Mouse (Mus musculus) naive thymus-derived CD4-positive, alpha-beta T cell, adult 2 months (primary cell): ENCODE measurements around the gene Tpt1.
"Not testable (repeated sequence)": the region's sequence is repeated elsewhere in the genome, so short reads cannot be mapped to it uniquely, and the experiment has no call there.

Experiments used
- DNase-seq: peaks from one replicate; pipeline ENCODE4 v3.0.0-alpha.2; 2011; ENCODE audit warnings: low read depth

The Tpt1 gene

GRCm38 (mm10) chr14:75844111-75844695 lies 690 bp upstream of the Tpt1 start:
- no peak for DNase-seq

- DNase-seq: peak; percentile 96
These were observed 814 bp downstream of the Tpt1 start for GRCm38 (mm10) chr14:75845698-75846115.

DNA sequence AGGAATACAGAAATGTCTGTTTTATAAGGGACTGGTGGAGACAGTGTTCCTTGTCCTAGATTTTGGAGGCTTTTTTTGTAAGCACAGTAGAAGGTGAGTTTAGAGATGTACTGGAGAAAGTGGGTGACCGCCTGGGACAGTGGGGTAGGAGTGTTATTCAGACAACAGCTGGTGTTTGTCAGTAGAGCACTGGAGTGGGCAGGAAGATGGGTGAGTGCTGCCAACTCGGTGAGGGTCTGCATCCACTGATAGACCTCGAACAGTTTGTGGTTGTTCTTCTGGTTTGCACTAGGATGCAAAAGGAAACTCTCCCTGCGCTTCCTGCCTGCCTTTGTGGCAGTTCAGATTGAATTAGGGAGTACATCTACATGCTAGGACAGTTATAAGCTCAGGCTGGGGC lies 2.8 kb downstream of the Tpt1 start:
- peak; percentile 31 for DNase-seq

DNA sequence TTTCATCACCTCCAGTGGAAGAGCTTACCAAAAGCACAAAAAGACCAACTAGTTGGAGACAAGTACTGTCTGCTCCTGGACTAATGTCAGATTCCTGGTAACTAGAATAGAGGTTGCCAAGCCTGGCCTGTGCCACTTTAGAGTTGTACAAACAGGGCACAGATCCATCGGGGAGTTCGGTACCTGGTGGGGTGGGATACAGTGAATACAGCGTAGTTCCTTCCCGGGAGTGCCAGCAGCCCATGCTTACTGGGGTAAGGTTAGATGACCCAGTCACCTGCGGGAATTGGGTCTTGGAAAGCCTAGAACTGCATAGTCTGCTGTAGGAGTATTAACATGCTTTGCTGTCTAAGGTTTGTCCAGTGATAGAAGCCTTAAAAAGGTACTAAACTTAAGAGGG lies 3.6 kb downstream of the Tpt1 start:
- DNase-seq: peak; percentile 26

DNA sequence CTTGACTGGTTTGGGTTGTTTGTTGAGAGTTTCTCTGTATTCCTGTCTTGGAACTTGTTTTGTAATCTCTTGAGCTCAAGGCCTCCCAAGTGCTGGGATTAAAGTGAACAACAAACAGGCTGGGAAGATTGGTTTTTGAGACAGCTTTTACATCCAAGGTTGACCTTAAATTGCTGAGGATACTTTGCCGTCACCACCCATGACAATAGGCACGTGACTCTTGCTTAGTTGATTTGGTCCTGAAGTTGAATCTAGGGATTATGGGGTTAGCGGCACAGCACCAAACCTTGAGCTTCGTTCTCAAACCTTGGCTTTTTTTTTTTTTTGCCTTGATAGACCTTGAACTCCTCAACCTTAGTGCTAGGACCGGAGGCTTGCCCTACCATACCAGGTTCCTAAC lies 4.3 kb downstream of the Tpt1 start:
- DNase-seq: peak; percentile 29

DNA sequence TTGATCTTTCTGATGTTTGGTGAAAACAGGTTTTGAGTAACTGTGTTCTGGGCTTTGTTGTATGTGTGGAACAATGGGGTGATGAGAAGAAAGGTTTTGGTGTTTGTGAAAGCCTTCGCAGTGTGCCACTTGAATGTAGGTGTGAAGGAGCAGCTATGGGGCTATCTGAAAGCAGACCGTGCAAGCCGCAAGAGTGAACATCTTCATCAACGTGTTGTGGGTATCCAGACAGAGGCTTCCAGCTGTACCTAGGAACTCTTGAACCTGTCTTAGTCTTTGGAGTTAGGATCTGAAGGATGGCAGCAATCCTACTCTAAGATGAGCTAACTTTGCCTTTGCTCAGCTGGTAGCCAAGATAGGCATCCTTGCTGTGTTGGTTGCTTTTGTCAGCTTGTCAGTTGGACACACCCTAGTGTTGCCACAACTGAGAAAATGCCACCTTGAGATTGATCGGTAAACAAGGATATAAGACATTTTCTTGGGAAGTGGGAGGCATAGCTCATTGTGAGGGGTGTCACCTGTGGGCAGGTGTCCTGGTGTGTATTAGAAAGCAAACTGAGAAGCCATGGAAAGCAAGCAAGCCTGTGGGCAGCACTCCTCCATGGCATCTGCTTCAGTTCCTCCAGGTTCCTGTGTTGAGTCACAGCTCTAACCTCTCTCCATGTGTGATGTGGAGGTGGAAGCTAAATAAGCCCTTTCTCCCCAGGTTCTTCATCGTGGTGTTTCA lies 5.1 kb downstream of the Tpt1 start:
- DNase-seq: no peak

DNA sequence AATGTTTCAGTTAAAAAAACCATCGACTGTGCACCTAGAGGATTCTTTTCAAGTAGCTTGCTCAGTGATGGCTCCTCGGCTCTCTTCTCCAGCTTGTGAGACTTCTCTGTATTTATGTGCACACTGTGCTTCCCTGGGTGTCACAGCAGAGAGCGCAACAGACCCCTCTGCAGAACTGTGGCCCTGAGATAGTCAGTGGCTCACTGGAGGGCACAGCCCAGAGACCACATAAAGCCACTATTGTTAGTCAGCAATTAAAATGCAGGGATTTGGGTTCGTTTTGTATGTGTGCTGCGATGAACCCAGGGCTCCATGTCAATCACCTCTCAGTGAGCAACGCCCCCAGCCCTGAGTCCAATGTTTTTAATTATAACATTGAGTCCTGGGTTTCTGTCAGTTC lies 5.9 kb downstream of the Tpt1 start:
- no peak for DNase-seq

GRCm38 (mm10) chr14:75852016-75852415 lies 7.1 kb downstream of the Tpt1 start:
- DNase-seq: no peak

DNA sequence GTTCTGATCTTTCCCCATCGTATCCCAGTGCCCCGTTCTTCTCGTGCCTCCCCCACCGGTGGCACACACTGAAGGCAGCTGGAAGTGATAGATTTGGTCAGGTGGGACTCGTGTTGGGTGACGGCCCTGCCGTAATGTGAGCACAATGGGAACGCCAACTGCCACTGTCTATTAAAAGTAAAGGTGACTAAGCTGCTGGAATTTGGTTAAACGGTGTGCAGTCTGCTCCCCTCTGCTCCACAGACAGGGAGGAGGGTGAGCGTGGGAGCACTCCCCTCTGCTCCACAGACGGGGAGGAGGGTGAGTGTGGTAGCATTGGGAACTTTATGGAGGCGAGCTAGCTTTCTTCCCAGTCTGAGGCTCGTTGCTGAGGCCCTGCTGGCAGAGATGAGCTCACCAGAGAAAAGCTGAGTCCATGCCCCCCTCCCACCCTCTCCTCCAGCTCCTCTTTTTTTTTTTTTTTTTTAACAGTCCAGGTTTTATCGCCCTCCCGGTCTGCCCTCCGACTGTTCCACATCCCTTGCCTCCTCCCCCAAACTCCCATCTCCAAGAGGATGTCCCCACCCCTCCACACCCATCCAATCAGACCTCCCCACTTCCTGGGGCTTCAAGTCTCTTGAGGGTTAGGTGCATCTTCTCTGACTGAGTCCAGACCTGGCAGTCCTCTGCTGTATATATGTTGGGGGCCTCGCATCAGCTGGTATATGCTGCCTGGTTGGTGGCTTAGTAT lies 10.5 kb downstream of the Tpt1 start:
- no peak for DNase-seq

DNA sequence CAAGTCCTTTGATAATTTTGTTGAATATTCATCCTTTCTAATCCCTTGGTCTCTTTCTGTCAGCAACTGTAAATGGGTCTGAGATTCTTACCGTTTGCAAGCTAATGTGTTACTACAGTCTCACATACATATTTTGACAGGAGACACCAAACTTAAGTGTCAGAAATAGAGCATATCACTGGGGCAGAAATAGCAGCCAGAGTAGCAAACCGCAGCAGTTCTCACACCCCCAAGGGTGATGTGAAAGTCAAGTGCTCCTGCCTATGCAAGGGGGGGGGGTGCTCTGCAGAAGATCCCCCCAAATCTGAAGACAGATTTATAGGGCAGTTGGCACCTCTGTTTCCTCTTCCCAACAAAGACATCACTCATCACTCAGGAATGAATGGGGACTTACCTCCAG lies 13.3 kb downstream of the Tpt1 start:
- DNase-seq: no peak

DNA sequence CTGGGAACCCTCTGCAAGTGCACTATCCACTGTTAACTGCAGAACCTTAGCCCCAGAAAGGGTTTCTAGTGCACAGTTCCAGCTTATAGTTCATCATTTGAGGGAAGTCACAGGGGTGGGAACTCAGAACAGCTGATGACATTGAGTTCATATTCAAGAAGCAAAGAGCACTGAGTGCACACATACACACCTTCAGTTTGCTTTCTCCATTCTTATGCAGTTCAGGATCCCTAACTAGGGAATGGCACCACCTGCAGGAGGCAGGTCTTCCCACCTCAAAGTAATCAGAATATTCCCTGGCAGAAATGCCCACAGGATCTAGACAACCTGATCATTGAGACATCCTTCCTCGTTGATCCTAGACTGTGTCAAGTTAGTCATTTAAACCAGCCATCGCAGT lies 14.7 kb downstream of the Tpt1 start:
- DNase-seq: no peak

DNA sequence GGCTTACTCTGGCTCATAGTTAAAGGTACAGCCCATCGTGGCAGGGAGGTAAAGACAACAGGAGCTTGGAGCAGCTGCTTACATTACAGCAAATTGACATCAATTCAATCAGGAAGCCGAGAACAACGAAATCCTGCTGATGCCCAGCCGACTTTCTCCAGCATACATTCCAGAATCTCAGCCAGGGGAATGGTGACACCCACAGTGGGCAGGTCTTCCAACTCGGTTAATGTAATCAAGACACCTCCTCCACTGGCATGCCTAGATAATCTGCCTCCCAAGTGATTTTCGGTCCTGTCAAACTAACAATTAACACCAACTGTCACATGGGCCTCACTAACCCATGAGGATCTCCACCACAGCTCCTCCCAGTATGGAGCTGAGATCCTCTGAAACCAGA lies 17.8 kb downstream of the Tpt1 start:
- no peak for DNase-seq

DNA sequence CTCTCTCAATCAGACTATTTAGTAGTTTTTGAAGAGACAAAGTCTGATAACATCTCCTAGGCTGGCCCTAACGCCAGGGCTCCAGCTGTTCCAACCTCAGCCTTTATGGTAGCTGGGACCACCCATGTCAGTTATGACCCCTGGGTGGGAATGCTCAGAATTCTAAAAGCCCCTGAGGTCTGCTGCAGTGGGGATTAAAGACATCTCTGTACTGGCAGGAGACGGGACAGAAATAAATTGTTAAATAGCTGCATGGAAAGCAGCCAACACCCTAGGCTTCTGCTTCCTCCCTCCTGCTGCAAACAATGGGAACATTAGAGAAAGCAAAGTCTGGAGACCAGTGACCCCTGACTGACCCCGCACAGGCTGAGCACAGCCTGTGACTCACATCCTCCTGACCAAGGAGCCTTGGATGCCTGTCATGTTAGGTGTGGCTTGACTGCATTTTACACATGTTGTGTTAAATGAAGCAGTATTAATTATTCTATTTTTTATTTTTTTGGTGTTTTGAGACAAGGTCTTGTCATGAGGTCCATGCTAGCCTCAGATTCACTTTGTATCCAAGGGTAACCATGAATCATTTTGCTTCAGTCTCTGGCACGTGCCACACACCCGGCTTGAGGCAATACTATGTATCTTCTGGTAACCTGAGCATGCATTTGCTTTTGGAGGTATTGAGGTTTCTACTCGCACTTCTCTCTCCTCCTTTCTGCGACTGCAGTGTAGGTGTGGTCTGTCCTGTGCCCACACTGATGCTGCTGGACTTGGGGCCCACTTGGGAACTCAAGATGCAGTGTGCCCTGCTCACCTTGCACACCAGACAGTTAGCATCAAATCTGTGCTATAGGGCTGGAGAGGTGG lies 18.9 kb downstream of the Tpt1 start:
- DNase-seq: no peak

DNA sequence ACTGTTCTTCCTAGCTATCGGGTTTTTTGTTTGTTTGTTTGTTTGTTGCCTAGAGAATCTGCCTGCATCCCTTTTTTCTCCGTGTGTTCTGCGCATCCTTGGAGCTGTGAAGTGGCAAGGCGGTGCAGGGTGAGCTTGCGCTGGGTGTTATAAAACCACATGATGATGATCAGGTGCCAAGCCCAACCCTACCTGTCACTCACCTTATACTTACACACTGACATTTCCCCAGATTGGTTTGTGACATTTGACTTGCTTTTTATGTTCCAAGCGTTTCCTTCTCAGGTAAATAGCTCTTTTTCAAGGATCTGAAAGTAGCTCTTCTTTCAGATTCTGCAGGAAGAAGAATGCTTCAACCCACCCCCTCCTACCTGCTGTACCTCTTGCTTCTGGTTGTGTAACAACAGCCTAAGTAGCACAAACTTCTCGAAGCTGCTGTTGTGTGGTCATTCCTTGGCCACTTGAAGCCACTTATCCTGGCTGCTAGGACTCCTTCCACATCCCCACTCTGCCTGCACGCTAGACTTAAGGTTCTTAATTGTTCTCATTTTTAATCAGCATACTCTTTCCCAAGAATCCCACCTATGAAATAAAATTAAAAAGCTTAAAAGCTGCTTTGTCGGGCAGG lies 21.9 kb downstream of the Tpt1 start:
- no peak for DNase-seq

DNA sequence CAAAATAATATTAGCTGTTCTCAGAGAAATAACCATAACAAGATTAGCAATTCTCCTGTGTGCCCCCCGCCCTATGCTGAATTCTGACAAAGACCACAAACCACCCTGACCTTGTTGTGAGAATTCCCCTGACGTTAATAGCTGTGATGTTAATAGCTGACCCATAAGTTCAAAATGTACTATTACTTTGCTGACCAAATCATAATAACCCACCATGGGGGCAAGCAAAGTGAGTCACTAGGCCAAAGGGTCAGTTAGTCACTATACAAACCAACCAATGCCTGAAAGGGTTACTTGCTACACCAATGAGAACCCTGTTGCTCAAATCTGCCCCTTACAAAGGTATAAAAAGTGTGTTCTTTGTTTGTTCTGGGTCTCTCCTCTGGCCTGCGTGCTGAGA lies 23.1 kb downstream of the Tpt1 start:
- DNase-seq: not testable (repeated sequence)

DNA sequence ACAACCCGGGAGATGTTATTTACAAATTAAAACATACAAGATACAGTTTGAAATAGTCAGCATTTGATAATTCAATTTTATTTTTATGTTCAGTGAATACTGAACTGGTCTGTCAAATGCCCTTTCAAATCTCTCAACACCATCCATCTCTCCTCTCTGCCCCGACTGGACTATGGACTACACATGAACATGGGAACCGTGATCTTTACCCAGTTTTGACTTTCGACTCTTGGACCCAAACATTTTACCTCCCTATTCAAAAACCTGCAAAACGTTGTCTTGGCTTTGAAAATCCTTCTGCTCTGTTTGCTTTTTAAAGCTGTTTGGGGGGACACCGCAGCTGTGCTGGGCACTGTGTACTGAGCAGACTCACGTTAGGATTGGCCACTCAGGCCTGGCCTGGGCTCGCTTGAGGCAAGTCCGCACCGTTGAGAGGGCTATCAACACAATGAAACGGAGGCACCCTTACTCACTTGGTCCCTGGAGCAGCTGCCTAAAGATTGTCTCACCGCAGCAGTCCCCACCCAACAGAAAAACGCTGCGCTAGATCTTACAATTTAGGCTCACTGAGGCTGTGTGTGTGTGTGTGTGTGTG lies 25.0 kb downstream of the Tpt1 start:
- DNase-seq: no peak

DNA sequence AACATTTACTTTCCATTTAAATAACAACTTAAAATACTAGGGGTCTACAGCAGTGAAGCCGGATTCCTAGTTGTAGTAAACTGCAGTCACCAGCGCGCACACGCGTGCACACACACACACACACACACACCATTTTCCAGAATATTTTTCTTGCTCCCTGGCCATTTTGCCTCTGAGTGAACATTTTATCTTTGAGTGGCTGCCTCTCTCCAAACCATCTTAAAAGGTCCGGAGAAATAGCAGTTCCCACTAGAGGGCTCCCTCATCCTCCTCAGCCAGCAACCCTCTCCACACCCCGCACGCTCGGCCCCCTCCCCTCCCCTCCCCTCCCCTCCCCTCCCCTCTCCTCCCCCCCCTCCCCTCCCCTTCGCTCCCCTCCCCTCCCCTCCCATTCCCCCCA lies 25.7 kb downstream of the Tpt1 start:
- DNase-seq: peak; percentile 61

DNA sequence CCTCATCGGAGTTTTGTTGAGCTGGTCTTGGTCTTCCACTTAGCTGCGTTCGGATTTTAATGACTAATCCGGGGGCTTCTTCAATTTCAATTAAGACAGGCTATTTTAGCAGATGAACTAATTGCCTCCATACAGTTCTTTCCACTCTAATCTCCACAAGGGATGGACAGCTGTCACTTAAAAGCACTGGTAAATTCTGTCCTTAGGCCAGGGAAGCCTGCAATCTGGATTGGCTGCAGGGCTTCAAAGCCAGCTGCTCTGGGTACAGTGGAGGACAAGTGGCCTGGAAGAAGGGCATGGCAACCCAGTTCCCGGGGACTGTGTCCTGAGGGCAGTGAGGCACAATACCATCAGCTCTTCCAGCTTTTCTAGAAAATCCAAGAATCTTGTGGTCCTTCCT lies 26.2 kb downstream of the Tpt1 start:
- no peak for DNase-seq

GRCm38 (mm10) chr14:75871750-75872149 lies 26.9 kb downstream of the Tpt1 start:
- no peak for DNase-seq

GRCm38 (mm10) chr14:75873612-75874011 lies 28.7 kb downstream of the Tpt1 start:
- DNase-seq: no peak

DNA sequence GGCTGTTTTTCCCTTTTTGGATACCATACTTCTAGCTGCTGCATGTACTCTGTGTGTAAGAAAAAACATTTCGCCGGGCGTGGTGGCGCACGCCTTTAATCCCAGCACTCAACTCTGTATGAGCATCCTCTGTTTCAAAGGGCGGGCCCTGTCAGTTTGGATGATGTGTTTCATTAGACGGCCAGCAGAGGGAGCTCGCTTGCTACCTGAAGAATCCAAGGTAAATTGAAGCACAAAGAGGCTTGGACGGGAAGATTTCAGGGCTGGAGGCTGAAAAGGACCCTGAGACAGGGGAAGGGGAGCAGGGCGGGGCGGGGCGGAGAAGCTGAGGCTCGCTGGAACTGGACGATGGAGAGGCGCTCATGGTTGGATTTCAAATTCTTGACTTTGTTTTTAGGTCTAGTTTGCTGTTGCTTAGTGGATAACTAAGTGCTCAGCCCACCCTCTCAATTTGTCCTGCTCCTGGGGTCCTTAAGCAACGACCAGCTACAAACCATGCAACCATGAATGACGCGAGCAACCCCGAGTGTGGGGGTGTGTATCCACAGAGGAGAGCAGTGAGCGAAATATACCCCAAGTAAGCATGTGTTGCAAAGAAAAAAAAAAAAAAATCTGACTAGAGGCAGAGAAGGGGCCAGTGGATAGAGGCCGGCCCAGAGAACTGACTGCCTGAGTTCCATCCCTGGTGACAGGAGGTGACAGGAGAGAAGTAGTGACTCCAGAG lies 31.6 kb downstream of the Tpt1 start:
- DNase-seq: peak; percentile 82
